Mouse (Mus musculus) layer of hippocampus, postnatal 36 days (tissue): ENCODE results near the gene Gm7694. TPM values are rescaled to one million over a fixed set of nuclear protein-coding genes. Genes with fewer than 3 reads are reported as not detected.

Experiments used
- DNase-seq, 2 experiments: peaks; one replicate each; pipeline ENCODE4 v3.0.0; 2022
- total RNA-seq, 2 experiments: library from RNA; stranded (reverse); gene quantifications; 2 replicates each; pipeline ENCODE4 v1.2.3; 2021

Gm7694 gene
- total RNA-seq, 2 experiments from 2014 or later = 3.7 to 5.0 TPM

DNA sequence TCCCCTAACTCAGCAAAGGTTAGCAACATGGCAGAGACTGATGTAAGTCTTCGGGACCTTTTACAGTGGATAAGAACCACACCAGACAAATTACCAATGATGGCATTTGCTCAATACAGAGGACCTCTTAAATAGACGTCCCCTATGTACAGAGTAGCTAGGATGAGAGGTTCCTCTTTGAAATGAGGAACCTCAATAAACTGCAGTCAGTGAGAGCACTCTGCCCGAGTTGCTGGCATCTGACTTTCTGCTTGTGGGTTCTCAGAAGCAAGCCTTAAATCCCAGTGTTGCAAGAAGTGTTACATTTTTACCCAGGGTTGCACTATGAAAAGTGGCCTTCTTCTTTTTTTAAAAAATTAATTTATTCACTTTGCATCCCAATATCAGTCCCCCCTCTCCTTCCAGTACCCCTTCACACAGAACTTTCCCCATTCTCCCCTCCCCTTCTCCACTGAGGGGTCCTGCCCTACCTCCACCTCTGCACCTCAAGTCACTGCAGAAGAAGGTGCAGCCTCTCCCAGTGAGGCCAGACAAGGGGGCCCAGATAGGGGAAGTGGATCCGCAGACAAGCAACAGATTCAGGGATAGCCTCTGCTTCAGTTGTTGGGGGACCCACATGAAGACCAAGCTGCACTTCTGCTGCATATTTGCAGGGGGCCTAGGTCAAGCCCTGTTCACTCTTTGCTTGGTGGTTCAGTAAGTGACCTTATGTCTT is 23.6 kb downstream of the Gm7694 start:
- DNase-seq = no peak

DNA sequence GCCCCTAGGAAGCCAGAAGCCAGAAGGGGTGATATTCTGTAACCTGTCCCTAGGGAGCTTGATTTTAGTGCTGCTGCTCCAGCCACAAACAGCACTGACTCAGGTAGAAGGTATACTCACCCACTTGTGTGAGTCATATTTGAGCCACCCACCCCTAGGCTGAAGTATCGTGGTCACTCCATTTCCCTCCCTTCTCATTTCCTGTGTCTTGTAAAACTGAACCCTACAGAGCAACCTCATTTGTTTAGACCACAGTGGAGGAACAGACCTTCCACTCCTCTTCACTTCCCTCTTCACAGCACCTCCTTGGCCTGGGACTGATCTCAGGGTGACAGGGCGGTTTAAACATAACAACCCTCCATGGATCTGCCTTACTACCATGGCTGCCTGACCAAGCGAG is 29.1 kb downstream of the Gm7694 start, which contains the start of gene Sh2d1b1:
TSS of gene Sh2d1b1 (plus strand) at position 305 of the 400 bp plus-strand sequence.
- no peak for DNase-seq

DNA sequence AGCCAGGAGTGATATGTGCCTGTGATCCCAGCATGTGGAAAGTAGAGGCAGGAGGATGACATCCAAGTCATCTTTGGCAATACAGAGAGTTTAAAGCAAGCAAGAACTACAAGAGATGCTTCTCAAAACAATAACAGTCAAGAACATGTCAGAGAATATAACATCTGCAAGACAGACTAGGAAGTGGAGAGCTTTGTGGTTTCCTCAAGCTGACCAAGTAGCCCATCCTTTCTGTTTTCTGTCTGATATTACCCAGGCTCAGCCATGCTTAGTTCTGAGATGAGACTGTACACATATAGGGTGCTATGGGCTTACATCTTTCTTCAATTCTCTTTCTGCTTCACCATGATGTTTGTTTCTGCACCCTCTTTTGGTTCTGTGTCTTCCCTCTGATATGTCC is 32.9 kb downstream of the Gm7694 start:
- no peak for DNase-seq

DNA sequence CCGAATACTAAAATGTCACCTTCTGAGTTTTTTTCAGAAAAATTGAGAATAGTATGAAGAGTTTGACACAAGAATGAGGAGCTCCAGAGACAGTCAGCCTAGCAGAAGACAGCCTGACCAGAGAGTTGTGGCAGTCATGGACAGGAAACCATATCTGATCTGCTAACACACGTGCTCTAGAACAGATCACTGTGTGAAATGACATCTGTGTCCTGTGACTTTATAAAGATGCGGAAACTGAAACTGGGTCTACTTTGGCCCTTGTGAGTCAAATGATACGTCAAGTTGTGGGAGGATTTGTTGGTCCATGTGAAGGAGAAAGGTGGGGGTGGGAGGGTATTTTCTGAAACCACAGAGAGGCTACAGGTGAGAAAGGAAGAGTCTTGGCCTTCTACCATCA is 35.4 kb downstream of the Gm7694 start:
- DNase-seq = no peak

DNA sequence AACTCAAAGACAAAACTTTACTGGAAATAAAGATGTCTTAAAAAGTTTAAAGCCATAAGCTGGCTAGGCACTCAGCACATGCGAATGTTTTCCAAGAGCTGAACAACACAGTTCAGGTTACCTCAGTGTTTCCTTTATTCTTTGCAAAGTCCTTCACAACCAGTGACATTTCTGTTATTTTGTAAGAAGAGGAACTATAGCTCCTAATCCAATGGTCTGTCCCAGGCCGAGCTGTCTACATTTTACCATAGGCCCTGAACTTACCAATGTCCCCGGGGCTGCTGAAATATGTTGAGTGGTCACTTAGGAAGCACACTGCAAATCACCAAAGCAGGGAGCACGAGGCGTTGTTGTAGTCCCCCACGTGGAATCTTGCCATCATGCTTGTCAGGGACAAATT is 35.9 kb downstream of the Gm7694 start:
- DNase-seq = no peak

DNA sequence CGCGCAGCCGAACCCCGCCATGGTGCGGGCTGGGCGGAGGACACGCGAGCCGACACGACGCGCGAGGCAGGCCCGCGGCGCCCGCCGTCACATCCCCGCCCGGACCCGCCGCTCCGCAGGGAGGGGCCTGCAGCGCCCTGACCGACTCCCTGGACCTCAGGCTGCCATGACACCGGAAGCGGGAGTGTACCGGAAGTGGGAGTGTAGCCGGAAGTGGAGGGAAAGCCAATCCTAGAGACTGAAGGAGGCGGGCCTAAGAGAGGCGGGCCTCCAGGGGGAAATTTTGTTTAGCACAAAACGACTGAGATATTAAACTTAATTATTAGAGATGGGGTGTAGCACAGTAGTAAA is 50.6 kb downstream of the Gm7694 start:
- DNase-seq = peak; percentile 86

DNA sequence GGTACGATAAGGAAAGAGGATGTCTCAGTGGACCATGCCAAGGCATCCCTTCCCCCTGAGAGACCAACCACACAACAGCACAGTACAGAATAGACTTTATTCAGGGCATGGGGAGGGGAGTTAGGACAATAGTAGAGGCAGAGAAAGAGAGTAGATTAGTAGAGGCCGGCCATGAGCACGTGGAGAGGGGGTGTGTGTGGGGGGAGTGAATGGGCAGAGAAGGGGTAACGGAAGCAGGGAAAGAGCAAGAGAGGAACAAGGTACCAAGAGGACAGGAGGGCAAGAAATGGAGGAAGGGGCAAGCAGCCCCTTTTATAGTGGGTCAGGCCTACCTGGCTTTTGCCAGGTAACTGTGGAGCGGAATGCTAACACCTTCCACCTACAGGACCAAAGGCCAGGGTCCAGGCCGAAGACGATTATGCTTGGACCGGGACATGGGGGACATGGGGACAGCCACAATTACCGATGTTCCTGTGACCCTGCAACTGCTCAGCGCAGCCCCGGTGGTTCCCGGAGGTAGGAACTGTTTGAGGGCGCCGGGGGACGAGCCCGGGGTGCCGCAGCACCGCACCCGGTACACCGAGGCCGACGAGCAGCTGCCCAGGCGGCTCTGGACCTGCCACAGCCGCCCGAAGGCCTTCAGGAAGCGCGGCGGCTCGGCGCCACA is 51.1 kb downstream of the Gm7694 start:
- DNase-seq = peak in 1 of 2 experiments; percentile 4

Other genes with a start within 250 kb of the Gm7694 start
- 1 to 10 TPM; 4.6 to 7.7 TPM for gene Ddr2, start 195.6 kb downstream of the Gm7694 start, total RNA-seq
- gene Uap1, start 131.4 kb downstream of the Gm7694 start, total RNA-seq = 10 to 100 TPM; 53.4 to 57.6 TPM
- 100 to 1,000 TPM; 143 to 157 TPM for gene Uhmk1, start 90.9 kb downstream of the Gm7694 start, total RNA-seq
- gene Sh2d1b2, start 73.6 kb downstream of the Gm7694 start, total RNA-seq = not detected
- gene Sh2d1b1, start 29.0 kb downstream of the Gm7694 start, total RNA-seq = not detected
- gene Spata46, start 2.5 kb upstream of the Gm7694 start, total RNA-seq = not detected